Mouse (Mus musculus): Measurements from ENCODE around the gene Catsper4. TPM values are rescaled to one million over a fixed set of nuclear protein-coding genes. Genes with fewer than 3 reads are reported as not detected.

The Catsper4 gene
- polyA plus RNA-seq, 1 experiment: not detected

- 79% methylated on average over 6 of the region's 6 CpGs for WGBS
- no peak for DNase-seq
- TF ChIP-seq POLR2A (IDR thresholded peaks at IDR 0.05; ENCODE audit: borderline replicate concordance, insufficient read depth, low read length) (no peak), CTCF (IDR thresholded peaks at IDR 0.05; ENCODE audit: borderline replicate concordance, insufficient read depth, low read depth, low read length) (no peak)
Measured at GRCm38 (mm10) chr4:134165024-134165423, 62.2 kb downstream of the Catsper4 start.

DNA sequence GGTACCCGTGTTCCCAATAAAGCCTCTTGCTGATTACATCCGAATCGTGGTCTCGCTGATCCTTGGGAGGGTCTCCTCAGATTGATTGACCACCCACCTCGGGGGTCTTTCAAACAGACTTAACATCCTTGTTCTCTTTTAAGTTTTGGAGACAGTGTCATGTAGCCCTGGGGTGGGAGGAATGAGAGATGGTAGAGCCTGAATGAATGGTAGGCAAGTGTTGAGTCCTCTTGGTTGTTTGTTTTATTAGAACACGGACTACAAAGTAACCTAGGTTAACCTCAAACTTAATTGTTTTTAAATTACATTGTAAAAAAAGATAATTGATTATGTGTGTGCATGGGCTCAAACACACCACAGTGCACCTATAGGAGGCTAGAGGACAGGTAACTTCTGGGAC, 62.6 kb downstream of the Catsper4 start:
- Histone ChIP-seq H3K27me3 (ENCODE audit: control insufficient read depth, insufficient read depth, low read length) (no peaks in the 10 kb centered on the region), H3K4me3 (replicated peaks; ENCODE audit: insufficient read depth, low read depth, low read length) (no peak overlapping the region), H3K27ac (ENCODE audit: insufficient read depth, low read length) (no peak overlapping the region), H3K4me1 (ENCODE audit: control insufficient read depth, insufficient read depth, low read length) (no peaks in the 10 kb centered on the region)
- DNase-seq: no peak
- 97% methylated on average over 6 of the region's 6 CpGs for WGBS
- TF ChIP-seq CTCF (IDR thresholded peaks at IDR 0.05; ENCODE audit: borderline replicate concordance, insufficient read depth, low read depth, low read length) (no peak), POLR2A (IDR thresholded peaks at IDR 0.05; ENCODE audit: borderline replicate concordance, insufficient read depth, low read length) (no peak)

More at GRCm38 (mm10) chr4:134165024-134165423, 62.2 kb downstream of the Catsper4 start:
- Histone ChIP-seq H3K27me3 (ENCODE audit: control insufficient read depth, insufficient read depth, low read length) (no peaks in the 10 kb centered on the region), H3K4me1 (ENCODE audit: control insufficient read depth, insufficient read depth, low read length) (no peaks in the 10 kb centered on the region), H3K4me3 (replicated peaks; ENCODE audit: insufficient read depth, low read depth, low read length) (no peak overlapping the region), H3K27ac (ENCODE audit: insufficient read depth, low read length) (no peak overlapping the region)

Other genes starting within 250 kb of the Catsper4 start
- 75.8 and 76.6 TPM in 2 replicates for gene Dhdds, start 226.5 kb downstream of the Catsper4 start, polyA plus RNA-seq (2012; rRNA removed)
- gene Lin28a, start 208.5 kb downstream of the Catsper4 start, polyA plus RNA-seq (2012; rRNA removed): 0.16 and 0.23 TPM in 2 replicates
- not detected in 2 replicates for gene Zfp683, start 173.5 kb downstream of the Catsper4 start, polyA plus RNA-seq (2012; rRNA removed)
- gene Crybg2, start 166.6 kb downstream of the Catsper4 start, polyA plus RNA-seq (2012; rRNA removed): 0.65 and 0.89 TPM in 2 replicates
- 2.6 and 2.8 TPM in 2 replicates for gene Cd52, start 132.3 kb downstream of the Catsper4 start, polyA plus RNA-seq (2012; rRNA removed)
- gene Ubxn11, start 124.8 kb downstream of the Catsper4 start, polyA plus RNA-seq (2012; rRNA removed): 14.8 and 15.0 TPM in 2 replicates
- gene Sh3bgrl3, start 98.6 kb downstream of the Catsper4 start, polyA plus RNA-seq (2012; rRNA removed): 238 and 258 TPM in 2 replicates
- 24.8 and 25.2 TPM in 2 replicates for gene Cep85, start 40.3 kb downstream of the Catsper4 start, polyA plus RNA-seq (2012; rRNA removed)
- gene Gm7534, start 24.4 kb downstream of the Catsper4 start, polyA plus RNA-seq (2012; rRNA removed): not detected in 2 replicates
- 0.55 and 0.56 TPM in 2 replicates for gene Cnksr1, start 11.0 kb upstream of the Catsper4 start, polyA plus RNA-seq (2012; rRNA removed)
- 0.52 and 0.84 TPM in 2 replicates for gene E130218I03Rik, start 16.3 kb upstream of the Catsper4 start, polyA plus RNA-seq (2012; rRNA removed)
- 10.7 and 11.7 TPM in 2 replicates for gene Zfp593, start 18.2 kb upstream of the Catsper4 start, polyA plus RNA-seq (2012; rRNA removed)
- gene Gm30191, start 19.6 kb upstream of the Catsper4 start, polyA plus RNA-seq (2012; rRNA removed): 1.8 and 1.9 TPM in 2 replicates
- 6.6 and 7.6 TPM in 2 replicates for gene Grrp1, start 26.7 kb upstream of the Catsper4 start, polyA plus RNA-seq (2012; rRNA removed)
- 8.9 and 9.6 TPM in 2 replicates for gene Pdik1l, start 60.5 kb upstream of the Catsper4 start, polyA plus RNA-seq (2012; rRNA removed)
- gene Trim63, start 87.7 kb upstream of the Catsper4 start, polyA plus RNA-seq (2012; rRNA removed): 0.07 and 0.24 TPM in 2 replicates
- gene Slc30a2, start 115.8 kb upstream of the Catsper4 start, polyA plus RNA-seq (2012; rRNA removed): 0.13 and 0.20 TPM in 2 replicates
- gene Extl1, start 156.5 kb upstream of the Catsper4 start, polyA plus RNA-seq (2012; rRNA removed): 10.3 and 13.0 TPM in 2 replicates
- gene Pafah2, start 168.9 kb upstream of the Catsper4 start, polyA plus RNA-seq (2012; rRNA removed): 7.1 and 8.9 TPM in 2 replicates
- 361 and 454 TPM in 2 replicates for gene Stmn1, start 240.9 kb upstream of the Catsper4 start, polyA plus RNA-seq (2012; rRNA removed)